Mouse (Mus musculus) natural killer cell, adult 2 months (primary cell): ENCODE results near the gene Rheb.
"Not testable (repeated sequence)": the region's sequence is repeated elsewhere in the genome, so short reads cannot be mapped to it uniquely, and the experiment has no call there.

Source experiments
- DNase-seq, 2 experiments: peaks; one replicate each; pipeline ENCODE4 v3.0.0; 2022; ENCODE audit warnings: low spot score in 2 of 2

Gene Rheb

DNA sequence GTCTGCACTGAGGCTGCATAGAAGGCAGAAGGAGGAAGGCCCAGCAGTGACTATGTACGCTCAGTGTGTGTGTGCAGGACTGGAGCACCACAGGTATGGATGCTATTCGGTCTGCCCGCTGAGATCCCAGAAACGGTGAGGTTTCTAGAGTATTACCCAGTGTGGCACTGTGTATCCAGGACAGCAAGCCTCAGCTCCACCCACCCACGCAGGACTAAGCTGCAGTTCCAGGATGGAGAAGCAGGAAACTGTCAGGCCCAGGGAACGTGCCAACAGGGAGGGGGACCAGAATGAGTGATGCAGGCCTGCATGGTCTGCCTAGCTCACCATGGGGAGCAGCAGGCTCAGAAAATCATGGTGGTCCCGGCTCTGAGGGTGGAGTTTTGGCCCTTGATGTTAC, 49.5 kb downstream of the Rheb start:
- DNase-seq, result no peak

DNA sequence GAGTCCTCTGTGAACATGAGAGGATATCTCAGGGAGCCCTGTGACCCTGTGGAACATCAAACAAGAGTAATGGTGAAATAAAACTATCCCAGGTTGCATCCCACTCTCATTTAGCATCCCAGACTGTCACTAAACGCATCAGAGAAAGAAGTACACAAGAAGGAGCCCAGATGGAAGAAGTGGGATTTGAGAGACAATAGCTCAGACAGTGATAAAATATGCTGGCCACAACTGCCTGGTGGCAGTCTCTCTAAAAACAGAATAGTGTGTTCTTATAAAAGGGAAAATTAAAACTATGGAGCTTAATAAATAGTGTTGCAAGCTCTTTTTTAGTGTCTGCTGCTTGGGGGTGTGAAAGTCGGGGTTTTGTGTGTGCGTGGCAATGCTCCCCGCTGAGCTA, 59.5 kb downstream of the Rheb start:
- no peak for DNase-seq

DNA sequence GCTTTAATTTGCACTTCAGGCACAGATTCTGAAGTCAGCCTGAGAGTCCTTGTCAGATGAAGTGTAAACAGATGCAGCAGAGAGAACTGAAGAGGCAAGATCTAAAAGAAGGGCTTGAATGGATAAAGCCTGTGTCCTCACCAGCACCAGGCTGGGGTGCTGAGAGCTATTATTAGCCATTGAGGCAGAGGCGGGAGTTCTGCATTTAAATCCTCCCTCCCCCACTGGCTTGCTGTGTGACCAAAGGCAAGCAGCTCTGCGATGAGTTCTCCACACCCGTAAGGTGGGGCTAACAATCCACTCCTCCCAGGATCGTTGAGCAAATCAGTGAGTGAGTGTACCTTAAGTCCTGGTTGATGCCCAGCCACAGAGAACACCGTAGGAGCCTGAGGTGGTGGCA, 61.4 kb downstream of the Rheb start:
- no peak for DNase-seq

DNA sequence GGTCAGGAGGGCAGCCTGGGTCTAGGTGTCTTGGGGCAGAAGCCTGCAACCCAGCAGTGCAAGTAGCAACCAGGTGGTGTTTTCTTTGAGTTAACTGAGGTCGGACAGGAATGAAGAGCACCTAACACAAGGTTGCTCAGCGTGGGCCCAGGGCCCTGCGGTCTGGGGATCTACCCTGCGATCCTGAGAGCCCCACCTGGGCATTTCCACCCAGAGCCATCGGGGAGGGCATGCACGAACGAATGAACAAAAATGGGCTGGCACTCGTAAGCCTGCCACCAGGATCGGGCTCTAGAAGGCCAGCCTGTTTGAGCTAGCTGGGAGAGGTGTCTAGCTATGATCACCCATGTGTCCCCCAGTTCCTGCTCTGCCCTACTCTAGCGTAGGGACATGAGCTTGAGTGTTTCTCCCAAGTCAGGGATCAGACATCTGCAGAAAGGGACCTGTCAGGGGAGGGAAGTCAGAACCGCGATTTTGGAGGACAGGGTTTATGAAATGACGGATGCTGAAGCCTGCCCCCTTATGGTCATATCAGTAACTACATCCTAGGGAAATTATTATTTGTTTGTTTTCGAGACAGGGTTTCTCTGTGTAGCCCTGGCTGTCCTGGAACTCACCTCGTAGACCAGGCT, 62.4 kb downstream of the Rheb start:
- DNase-seq, result peak; percentile 34 to 43

DNA sequence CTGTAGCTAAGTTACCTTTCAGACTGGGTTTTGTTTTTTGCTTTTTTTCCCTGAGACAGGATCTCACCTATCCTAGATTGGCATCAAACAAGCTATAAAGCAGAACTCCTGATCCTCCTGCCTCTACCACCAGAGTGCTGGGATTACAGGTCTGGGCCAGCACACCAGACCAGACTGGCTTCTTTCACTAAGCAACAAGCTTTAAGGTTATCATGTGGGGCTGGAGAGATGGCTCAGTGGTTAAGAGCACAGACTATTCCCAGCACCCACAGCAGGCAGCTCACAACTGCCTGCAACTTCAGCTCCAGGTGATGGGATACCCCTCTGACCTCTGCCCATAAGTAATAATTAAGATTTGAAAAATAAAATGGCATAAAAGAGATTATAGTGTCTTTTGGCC, 63.1 kb downstream of the Rheb start:
- DNase-seq, result no peak

DNA sequence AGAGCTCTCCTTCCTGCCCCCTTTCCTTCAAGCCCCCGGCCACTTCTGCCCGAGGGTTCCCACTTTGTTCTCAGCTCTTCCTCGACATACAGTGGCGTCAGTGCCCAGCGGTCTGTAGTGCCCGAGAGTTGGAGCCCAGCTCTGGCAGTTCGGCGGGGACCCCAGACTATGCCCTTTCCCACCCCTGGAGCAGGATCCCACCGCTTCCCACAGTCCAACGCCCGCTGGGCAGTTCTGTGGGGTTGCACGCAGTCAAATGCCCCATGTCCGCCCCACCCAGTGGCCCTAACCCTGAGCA, 63.6 kb downstream of the Rheb start:
- DNase-seq, result no peak

DNA sequence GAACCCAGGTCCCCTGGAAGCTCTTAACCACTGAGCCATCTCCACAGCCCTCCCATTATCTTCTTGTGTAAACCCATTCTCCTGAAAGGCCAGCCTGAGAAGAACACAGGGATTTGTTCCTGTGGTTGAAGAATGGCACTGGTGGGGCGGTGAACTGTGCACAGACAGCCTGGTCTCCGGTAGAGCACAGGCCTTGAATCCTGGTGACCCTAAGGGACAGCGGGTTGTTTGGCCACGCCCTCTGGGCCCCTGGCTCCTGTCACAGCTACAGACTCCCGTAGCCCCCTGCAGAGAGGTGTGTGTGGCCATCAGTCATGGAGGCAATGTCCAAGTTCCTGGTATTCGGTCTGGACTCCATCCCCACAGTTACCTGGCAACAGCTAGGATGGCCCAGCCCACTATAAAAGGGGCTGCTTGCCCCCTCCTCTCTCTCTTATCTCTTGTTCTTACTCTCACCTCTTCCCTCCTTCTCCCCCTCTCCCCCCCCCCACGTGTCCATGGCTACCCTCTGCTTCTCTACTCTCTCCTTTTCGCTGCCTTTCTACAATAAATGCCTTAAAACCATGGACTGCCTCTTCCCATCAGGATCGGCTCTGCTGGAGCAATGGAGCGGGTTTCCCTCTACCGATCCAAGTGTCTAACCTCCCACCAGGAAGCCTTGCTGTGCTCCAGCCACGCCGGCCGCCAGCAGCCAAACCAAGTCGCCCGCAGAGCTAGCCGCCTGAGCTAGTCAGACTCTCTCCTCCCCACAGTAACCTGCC, 64.2 kb downstream of the Rheb start:
- no peak for DNase-seq

DNA sequence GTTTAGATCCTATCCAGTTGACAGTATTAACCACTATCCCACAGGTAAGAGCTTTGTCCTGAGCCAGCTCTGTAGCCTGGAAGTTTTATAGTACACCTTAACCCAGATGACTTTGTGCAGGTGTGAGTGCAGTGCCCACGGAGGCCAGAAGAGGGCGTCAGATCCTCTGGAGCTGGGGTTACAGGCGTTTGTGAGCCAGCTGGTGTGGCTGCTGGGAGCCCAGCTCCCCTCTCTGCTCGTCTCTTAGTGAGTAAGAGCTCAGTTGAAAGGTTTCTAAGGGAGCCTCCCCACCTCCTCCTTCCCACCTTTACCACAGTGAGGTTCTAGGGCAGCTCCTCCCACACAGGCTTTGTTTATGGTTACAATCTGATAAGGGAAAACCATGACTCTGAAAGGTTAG, 65.7 kb downstream of the Rheb start:
- DNase-seq, result peak; percentile 64 to 82

DNA sequence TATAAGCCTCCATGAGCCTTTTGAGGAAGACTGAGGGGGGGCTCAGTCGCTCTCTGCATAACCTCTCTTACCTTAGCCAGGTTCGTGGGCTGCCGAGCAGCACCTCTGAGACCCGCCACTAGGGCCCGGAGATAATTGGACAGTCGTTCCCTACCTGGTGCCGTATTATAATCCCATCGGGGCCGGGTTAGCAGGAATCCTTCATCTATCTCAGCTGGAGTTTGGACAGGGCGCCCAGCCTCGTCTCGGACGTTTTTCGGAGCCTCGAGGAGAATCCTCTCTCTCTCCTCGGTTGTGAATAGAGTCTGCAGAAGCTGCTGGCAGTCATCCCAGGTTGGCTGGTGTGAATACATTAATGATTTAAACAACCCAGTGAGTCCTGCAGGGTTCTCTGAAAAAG, 67.9 kb downstream of the Rheb start:
- DNase-seq, result not testable (repeated sequence)

DNA sequence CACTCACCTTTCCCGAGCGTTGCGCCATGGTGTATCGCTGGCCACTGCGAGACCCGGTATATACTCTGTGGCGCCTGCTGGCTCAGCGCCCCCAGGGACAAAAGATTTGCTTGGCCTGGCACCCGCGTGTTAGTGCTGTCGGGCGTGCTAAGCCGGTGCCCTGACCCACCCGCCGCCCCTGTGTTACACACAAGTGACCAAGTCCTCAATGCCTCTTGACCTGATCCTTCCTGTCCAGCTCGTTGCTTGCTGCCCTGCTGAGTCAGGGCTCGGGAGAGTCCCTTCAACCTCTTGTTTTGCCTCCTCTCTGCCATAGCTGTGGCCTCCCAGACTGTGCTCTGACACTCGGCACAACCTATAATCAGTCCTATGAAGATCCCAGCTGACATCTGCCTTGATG, 84.6 kb downstream of the Rheb start, which contains the start of gene Crygn:
Crygn (minus strand) TSS at position 193 of the 400 bp plus-strand sequence.
- no peak for DNase-seq

DNA sequence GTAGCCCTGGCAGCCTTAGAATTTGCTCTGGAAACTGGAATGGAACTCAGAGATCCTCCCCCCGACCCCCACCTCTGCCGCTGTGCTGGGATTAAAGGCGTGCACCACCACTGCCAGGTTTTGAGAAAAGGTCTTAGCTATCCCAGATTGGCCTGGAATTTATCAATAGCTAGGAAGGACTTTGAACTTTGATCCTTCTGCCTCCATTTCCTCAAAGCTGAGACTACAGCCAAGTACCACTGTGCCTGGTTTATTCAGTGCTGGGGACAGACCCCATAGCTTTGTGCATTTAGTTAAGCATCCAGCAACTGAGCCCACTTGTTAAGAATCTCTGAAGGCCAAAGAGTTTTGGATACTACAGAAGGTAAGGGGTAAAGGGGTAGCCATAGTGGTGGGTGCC, 85.5 kb downstream of the Rheb start:
- no peak for DNase-seq
